Mouse (Mus musculus) 3T3-L1 (cell line): Measurements from ENCODE around the gene G6pc.
A peak's percentile ranks its signal among the peaks of the same experiment; 100 is the strongest.
"Not testable (repeated sequence)": the region's sequence is repeated elsewhere in the genome, so short reads cannot be mapped to it uniquely, and the experiment has no call there.

Experiments used
- DNase-seq: peaks from one replicate; pipeline ENCODE4 v3.0.0-alpha.2; 2015; ENCODE audit warnings: low read depth, low spot score

The G6pc gene

GRCm38 (mm10) chr11:101367326-101367935, at the start of gene G6pc:
G6pc (plus strand) TSS chr11:101367561.
- DNase-seq, result no peak

- peak; percentile 87 for DNase-seq
Observed at GRCm38 (mm10) chr11:101323609-101324008, 43.8 kb upstream of the G6pc start.

GRCm38 (mm10) chr11:101324763-101325162, 42.6 kb upstream of the G6pc start, which contains the start of gene Aoc2:
Aoc2 (plus strand) TSS chr11:101325063.
- no peak for DNase-seq

- DNase-seq, result not testable (repeated sequence)
Observed at GRCm38 (mm10) chr11:101325201-101325600, 42.2 kb upstream of the G6pc start.

- no peak for DNase-seq
Observed at GRCm38 (mm10) chr11:101326147-101326546, 41.2 kb upstream of the G6pc start.

- DNase-seq, result peak; percentile 25
Observed at GRCm38 (mm10) chr11:101327311-101327710, 40.0 kb upstream of the G6pc start.

- DNase-seq, result peak; percentile 99
Observed at GRCm38 (mm10) chr11:101328941-101329635, 38.3 kb upstream of the G6pc start.

- DNase-seq, result peak; percentile 94
Observed at GRCm38 (mm10) chr11:101330371-101330924, 36.9 kb upstream of the G6pc start, which contains the start of gene Aoc3. Aoc3 (plus strand) TSS chr11:101330605.

GRCm38 (mm10) chr11:101330961-101331360, 36.4 kb upstream of the G6pc start:
- DNase-seq, result not testable (repeated sequence)

GRCm38 (mm10) chr11:101332537-101332936, 34.8 kb upstream of the G6pc start:
- DNase-seq, result no peak

- DNase-seq, result no peak
Observed at GRCm38 (mm10) chr11:101334023-101334422, 33.3 kb upstream of the G6pc start.

- no peak for DNase-seq
Observed at GRCm38 (mm10) chr11:101334516-101334915, 32.8 kb upstream of the G6pc start.

- DNase-seq, result no peak
Observed at GRCm38 (mm10) chr11:101335685-101336084, 31.7 kb upstream of the G6pc start.

GRCm38 (mm10) chr11:101338123-101338760, 29.1 kb upstream of the G6pc start:
- DNase-seq, result peak; percentile 44

GRCm38 (mm10) chr11:101347083-101347775, 20.1 kb upstream of the G6pc start:
- DNase-seq, result no peak

- peak; percentile 47 for DNase-seq
Observed at GRCm38 (mm10) chr11:101348774-101349173, 18.6 kb upstream of the G6pc start.

- DNase-seq, result no peak
Observed at GRCm38 (mm10) chr11:101349216-101349615, 18.1 kb upstream of the G6pc start.

- DNase-seq, result no peak
Observed at GRCm38 (mm10) chr11:101351100-101351720, 16.2 kb upstream of the G6pc start.

GRCm38 (mm10) chr11:101351721-101352111, 15.6 kb upstream of the G6pc start:
- no peak for DNase-seq

- DNase-seq, result no peak
Observed at GRCm38 (mm10) chr11:101353436-101353835, 13.9 kb upstream of the G6pc start.

- no peak for DNase-seq
Observed at GRCm38 (mm10) chr11:101354438-101355010, 12.8 kb upstream of the G6pc start.
